Mouse (Mus musculus) testis, adult 10 weeks (tissue): ENCODE data around the gene Chpf2. TPM values are rescaled to one million over a fixed set of nuclear protein-coding genes. Genes with fewer than 3 reads are reported as not detected.

Source experiments
- polyA plus RNA-seq: library from polyadenylated mRNA; stranded (reverse); fragments of 350-450 nt; fragmentation: Illumina TruSeq; extraction: RNeasy Lipid Tissue Mini Kit (QIAGEN cat#74804); gene quantifications from one replicate; pipeline ENCODE4 v1.2.3, GENCODE M21; 2014; ENCODE audit warnings: low read depth, low replicate concordance

Gene Chpf2
- polyA plus RNA-seq: 0.48 TPM

GRCm38 (mm10) chr5:24586547-24587199, at the start of gene Chpf2:
TSS of gene Chpf2 (plus strand) at chr5:24586741.

GRCm38 (mm10) chr5:24540387-24541143, 46.0 kb upstream of the Chpf2 start, which contains the start of gene Asb10:
TSS of gene Asb10 (minus strand) at chr5:24540978.

GRCm38 (mm10) chr5:24556709-24557108, 29.8 kb upstream of the Chpf2 start, which contains the start of gene 4931409K22Rik:
TSS of gene 4931409K22Rik (minus strand) at chr5:24556809.

GRCm38 (mm10) chr5:24577183-24577929, 9.2 kb upstream of the Chpf2 start, which contains the start of gene Abcf2:
TSS of gene Abcf2 (minus strand) at chr5:24577467.

GRCm38 (mm10) chr5:24623986-24624821, 37.7 kb downstream of the Chpf2 start, which contains the start of gene Smarcd3:
TSS of gene Smarcd3 (minus strand) at chr5:24624411.

Other genes with a start within 250 kb of the Chpf2 start
- 0.32 TPM for gene Kcnh2, start 235.1 kb upstream of the Chpf2 start, polyA plus RNA-seq
- gene Nos3, start 221.9 kb upstream of the Chpf2 start, polyA plus RNA-seq: 0.24 TPM
- 0.13 TPM for gene Atg9b, start 194.6 kb upstream of the Chpf2 start, polyA plus RNA-seq
- 2.8 TPM for gene Abcb8, start 193.1 kb upstream of the Chpf2 start, polyA plus RNA-seq
- gene Asic3, start 173.3 kb upstream of the Chpf2 start, polyA plus RNA-seq: 0.17 TPM
- gene Cdk5, start 163.2 kb upstream of the Chpf2 start, polyA plus RNA-seq: 15.1 TPM
- 4.1 TPM for gene Slc4a2, start 162.9 kb upstream of the Chpf2 start, polyA plus RNA-seq
- gene Fastk, start 141.5 kb upstream of the Chpf2 start, polyA plus RNA-seq: 4.1 TPM
- gene Tmub1, start 138.9 kb upstream of the Chpf2 start, polyA plus RNA-seq: 0.14 TPM
- 1.8 TPM for gene Agap3, start 134.6 kb upstream of the Chpf2 start, polyA plus RNA-seq
- 0.07 TPM for gene Gbx1, start 59.5 kb upstream of the Chpf2 start, polyA plus RNA-seq
- gene Asb10, start 45.8 kb upstream of the Chpf2 start, polyA plus RNA-seq: not detected
- 88.2 TPM for gene 4931409K22Rik, start 29.9 kb upstream of the Chpf2 start, polyA plus RNA-seq
- gene Abcf2, start 9.3 kb upstream of the Chpf2 start, polyA plus RNA-seq: 67.3 TPM
- 1.3 TPM for gene Smarcd3, start 37.7 kb downstream of the Chpf2 start, polyA plus RNA-seq
- gene Nub1, start 98.8 kb downstream of the Chpf2 start, polyA plus RNA-seq: 51.6 TPM
- 0.08 TPM for gene Wdr86, start 144.0 kb downstream of the Chpf2 start, polyA plus RNA-seq
- gene Crygn, start 171.3 kb downstream of the Chpf2 start, polyA plus RNA-seq: not detected